Mouse (Mus musculus): ENCODE results near the gene Prx. TPM values are rescaled to one million over a fixed set of nuclear protein-coding genes. Genes with fewer than 3 reads are reported as not detected.

Gene Prx
- total RNA-seq, 2 experiments from 2014 or later: 7.0 to 8.8 TPM

- no peak for DNase-seq (ENCODE audit: low spot score in 2 of 2)
Measured at GRCm38 (mm10) chr7:27520104-27520503, 21.0 kb downstream of the Prx start.

- DNase-seq (ENCODE audit: low spot score in 2 of 2): no peak
Measured at GRCm38 (mm10) chr7:27520599-27520998, 21.5 kb downstream of the Prx start.

DNA sequence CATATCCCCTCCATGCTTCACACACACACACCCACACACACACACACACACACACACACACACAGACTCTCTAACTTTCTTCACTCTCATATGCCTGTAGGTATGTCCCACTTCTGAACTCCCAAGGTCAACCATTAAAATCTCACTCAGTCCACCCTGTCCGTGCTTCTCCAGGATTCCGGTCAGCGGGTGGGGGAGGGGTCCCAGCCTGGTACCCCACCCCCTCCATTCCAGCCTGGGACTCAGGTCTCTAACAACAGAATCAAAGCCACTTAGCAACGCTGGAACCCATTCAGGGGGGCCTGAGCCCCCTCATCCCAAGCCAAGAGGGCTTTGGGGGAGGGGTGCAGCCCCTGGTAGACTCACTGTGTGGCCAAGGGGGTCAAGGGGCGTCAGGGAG is 23.8 kb downstream of the Prx start, which contains the start of gene Hipk4:
TSS of gene Hipk4 (plus strand) at position 301 of the 400 bp plus-strand sequence.
- DNase-seq (ENCODE audit: low spot score in 2 of 2): no peak

- no peak for DNase-seq (ENCODE audit: low spot score in 2 of 2)
Measured at GRCm38 (mm10) chr7:27523805-27524204, 24.7 kb downstream of the Prx start.

DNA sequence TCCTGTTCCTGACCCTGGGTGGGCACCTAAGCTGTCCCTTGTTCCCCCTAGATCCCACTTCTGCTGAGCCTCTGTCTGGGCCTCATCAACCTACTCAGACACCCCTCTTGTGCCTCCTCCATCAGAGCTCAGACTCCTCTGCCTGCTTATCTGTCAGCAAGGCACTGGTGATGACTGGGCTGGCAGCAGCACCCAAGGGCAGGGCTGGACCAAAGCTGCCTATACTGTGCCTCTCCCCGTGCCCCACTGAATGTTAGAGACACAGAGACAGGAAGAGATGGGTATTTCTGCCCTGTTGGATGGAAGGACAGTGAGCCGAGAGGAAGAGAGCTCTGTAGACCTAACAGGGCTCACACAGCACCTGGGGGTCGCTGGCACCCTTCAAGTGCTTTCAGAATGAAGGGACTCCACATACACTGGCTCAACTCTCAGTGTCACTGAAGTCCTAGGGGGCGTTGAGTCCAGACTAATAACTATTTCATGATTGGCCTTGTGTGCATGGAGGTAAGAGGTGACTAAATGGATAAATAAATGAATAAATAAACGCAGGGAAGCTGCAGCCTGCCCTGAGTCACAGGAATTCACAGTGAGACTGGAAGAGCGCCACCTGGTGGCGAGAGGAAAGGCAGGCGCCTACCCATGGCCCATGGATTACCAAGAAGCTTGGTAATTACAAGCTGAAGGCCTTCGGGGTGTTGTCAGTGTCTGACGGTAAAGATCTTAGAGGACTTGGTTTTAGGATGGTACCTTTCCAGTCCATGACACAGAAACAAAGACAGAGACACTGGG is 27.1 kb downstream of the Prx start:
- DNase-seq (ENCODE audit: low spot score in 2 of 2): peak; percentile 54 to 64

GRCm38 (mm10) chr7:27529070-27529469 is 29.9 kb downstream of the Prx start:
- DNase-seq (ENCODE audit: low spot score in 2 of 2): no peak

GRCm38 (mm10) chr7:27530937-27531336 is 31.8 kb downstream of the Prx start:
- no peak for DNase-seq (ENCODE audit: low spot score in 2 of 2)

GRCm38 (mm10) chr7:27531707-27532106 is 32.6 kb downstream of the Prx start:
- DNase-seq (ENCODE audit: low spot score in 2 of 2): no peak

GRCm38 (mm10) chr7:27532480-27533050 is 33.4 kb downstream of the Prx start:
- no peak for DNase-seq (ENCODE audit: low spot score in 2 of 2)

GRCm38 (mm10) chr7:27535386-27535785 is 36.3 kb downstream of the Prx start:
- DNase-seq (ENCODE audit: low spot score in 2 of 2): no peak

DNA sequence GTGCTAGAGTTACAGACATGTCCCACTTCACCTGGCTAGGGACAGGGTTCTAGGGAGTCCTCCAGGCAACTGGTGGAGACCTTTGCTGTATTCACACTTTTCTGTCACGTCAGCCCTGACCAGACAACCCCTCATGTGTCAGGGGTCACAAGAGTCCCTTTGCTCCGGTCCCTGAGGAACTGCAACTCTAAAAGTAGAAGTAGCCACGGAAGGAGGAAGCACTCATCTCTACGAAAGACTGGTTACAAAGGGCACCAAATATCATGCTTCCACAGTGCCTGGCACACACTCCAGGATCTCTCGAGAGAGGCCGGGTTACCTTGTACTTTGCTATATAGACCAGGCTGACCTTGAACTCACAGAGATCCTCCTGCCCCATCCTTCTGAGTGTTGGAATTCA is 37.5 kb downstream of the Prx start:
- no peak for DNase-seq (ENCODE audit: low spot score in 2 of 2)

- DNase-seq (ENCODE audit: low spot score in 2 of 2): no peak
Measured at GRCm38 (mm10) chr7:27537998-27538397, 38.9 kb downstream of the Prx start.

DNA sequence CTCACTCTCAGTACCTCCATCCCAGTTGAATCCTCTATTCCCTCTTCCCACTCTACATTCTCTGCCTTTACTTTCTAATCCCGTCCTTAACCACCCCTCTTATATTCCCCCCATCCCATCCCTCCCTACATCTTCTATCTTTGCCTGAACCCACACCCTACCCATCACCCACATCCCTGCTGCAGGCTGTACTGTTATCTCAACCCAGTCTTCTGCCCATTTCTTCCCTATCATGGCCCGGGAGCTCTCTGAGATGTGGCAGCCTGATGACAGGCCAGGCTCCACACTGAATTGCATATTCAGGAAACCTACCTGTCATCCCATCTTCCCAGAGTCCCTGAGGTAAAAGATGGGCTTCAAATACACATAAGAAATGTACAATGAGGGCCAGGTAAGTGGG is 39.7 kb downstream of the Prx start:
- no peak for DNase-seq (ENCODE audit: low spot score in 2 of 2)

GRCm38 (mm10) chr7:27540521-27540920 is 41.4 kb downstream of the Prx start:
- no peak for DNase-seq (ENCODE audit: low spot score in 2 of 2)

DNA sequence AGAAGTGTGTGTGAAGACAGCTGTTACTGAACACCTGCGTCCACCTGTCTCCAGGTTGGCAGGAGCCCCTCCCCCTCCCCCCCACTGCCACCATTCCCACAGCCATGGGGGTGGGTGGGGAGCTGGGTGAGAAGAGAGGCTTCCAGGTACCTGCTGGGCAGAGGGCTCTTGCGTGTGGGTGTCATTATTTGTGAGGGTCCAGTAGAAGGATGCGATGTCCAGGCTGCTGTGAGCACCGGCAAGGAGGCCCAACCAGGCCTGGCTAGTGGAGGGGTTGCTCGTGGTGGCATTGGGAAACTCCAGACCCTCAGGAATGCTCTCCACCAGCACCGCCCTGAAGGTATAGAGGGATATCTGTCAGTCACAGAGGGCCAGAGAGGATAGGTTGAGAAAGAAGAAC is 41.8 kb downstream of the Prx start:
- no peak for DNase-seq (ENCODE audit: low spot score in 2 of 2)

DNA sequence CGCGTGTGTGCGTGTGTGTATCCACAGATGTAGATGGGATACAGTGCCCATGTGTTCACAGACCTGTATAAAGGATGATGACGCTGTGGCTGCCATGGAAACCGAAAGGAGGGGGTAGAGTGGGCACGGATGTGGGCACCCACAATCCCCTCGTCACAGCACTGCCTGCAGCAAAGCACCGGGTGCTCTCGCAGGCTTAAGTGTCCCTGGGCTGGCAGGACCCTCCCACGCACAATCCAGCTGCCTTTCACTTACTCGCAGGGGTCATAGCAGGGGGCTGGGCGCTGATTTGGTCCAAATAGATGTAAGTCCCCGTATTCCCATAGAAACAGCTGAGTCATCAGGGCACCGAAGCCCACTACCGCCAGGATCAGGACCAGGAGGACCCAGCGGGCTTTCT is 42.3 kb downstream of the Prx start:
- DNase-seq (ENCODE audit: low spot score in 2 of 2): no peak

- DNase-seq (ENCODE audit: low spot score in 2 of 2): no peak
Measured at GRCm38 (mm10) chr7:27541922-27542321, 42.8 kb downstream of the Prx start.

DNA sequence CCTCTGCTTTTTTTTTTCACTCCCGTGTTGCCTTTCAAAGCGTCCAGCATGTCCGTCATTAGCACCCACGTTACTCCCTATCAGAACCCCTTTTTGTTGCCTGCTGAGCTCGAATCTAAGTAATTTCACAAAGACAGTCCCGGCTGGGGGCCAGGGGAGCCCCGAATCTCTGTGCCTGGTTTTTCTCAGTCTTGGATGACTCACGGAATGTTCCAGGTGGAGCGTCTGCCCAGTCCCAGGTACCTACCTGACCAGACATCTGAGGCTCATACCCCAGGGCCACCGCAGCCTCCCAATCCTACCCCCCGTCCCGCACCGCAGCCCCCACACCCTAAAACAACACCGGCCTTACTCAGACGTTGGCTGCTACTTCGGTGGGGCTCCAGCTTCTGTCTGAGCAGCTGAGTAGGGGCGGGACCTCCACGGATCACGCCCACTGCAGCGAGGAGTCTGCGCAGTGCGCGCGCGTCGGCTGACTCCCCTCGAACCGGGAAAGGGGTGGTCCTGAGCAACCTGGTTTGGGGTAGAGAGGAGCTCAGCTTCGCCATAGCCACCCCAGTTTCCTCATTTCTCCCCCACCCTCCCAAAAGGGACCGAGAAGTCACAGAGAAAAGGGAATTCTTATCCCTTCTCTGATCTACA is 43.4 kb downstream of the Prx start:
- DNase-seq (ENCODE audit: low spot score in 2 of 2): peak; percentile 69 to 76

- DNase-seq (ENCODE audit: low spot score in 2 of 2): no peak
Measured at GRCm38 (mm10) chr7:27543065-27543464, 43.9 kb downstream of the Prx start.

DNA sequence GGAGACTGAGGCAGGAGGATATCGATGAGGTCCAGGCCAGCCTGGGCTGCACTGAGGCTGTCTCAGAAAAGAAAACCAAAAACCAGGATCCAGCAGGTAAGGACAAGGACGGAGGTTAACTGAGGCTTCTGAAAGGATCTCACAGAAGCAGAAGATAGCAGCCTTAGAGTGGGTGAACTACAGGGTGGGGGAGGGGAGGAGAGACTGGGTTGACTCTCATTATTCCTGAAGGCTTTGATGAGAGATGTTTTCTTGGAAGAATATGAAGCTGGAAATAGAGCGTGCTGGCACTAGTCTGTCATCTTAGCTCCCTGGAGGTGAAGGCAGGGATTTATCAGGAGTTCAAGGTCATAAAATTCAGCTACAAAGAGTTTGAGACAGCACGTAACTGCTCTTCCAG is 44.7 kb downstream of the Prx start:
- DNase-seq (ENCODE audit: low spot score in 2 of 2): no peak

- no peak for DNase-seq (ENCODE audit: low spot score in 2 of 2)
Measured at GRCm38 (mm10) chr7:27544675-27545370, 45.7 kb downstream of the Prx start.

- DNase-seq (ENCODE audit: low spot score in 2 of 2): no peak
Measured at GRCm38 (mm10) chr7:27549597-27549996, 50.5 kb downstream of the Prx start.

All from adrenal gland, postnatal 4 days (tissue).